24 mouse cellular contexts compared by ENCODE assay signal in the genomic region with DNA sequence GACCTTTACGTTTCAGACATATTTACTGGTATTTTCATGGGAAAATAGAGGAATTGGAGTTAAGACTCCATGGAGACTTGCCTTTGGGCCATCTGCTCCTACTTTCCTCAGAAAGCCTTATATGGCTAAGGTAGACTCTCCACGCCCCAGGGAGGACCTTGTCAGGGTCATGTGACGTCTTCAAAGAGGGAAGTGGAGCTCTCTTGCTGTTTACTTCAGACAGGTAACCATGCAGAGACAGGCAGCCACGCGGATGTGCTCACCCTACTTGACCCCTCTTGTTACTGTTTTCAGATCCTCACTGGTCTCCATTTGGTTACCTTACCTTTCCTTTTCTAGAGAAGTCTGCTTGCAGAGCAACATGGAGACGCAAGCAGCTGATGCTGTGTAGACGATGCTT.
DNase-seq lines count a peak whose midpoint lies in the region; ATAC-seq and TF ChIP-seq lines count a peak whose summit lies in the region.
"Had no signal": no experiment of that assay in that cellular context is flagged by ENCODE, and none has a peak within 500 bp of the region (broad histone marks: within the 10 kb centered on the region; RNA-seq: fewer than 3 reads in every experiment).

No protein-coding gene starts in this region.

- no peak for TF ChIP-seq RAD21 in MEL (IDR thresholded peaks at IDR 0.05; ENCODE audit: low read depth, low read length)

- no peaks in the 10 kb centered on the region for H3K27me3 ChIP-seq in MEL (ENCODE audit: control insufficient read depth in 1 of 2, insufficient read depth in 2 of 2, low read length in 2 of 2)
- no peaks in the 10 kb centered on the region for H3K27me3 ChIP-seq in splenic B cell, adult 2 months (ENCODE audit: control insufficient read depth, insufficient read depth, low read length, poor library complexity, severe bottlenecking)
- H3K27me3 ChIP-seq: Patski had no signal

- peaks cover 0 to 54% of the 10 kb centered on the region in 2 experiments; a peak in 2 of 4 replicates for H3K36me3 ChIP-seq in MEL (ENCODE audit: control insufficient read depth in 1 of 2, insufficient read depth in 2 of 2, low read length in 2 of 2)
- no peaks in the 10 kb centered on the region for H3K36me3 ChIP-seq in splenic B cell, adult 2 months (ENCODE audit: control insufficient read depth, insufficient read depth, low read length, poor library complexity, severe bottlenecking)
- H3K36me3 ChIP-seq: heart, embryonic 13.5 days had no signal

- TF ChIP-seq CTCF in MEL (IDR thresholded peaks at IDR 0.05 in 2 of 3, conservative IDR thresholded peaks at IDR 0.05 in 1 of 3; ENCODE audit: control insufficient read depth in 1 of 3, insufficient read depth in 1 of 3, low read depth in 2 of 3, low read length in 3 of 3, poor library complexity in 1 of 3, severe bottlenecking in 1 of 3): no peak

- TF ChIP-seq EP300 in MEL (IDR thresholded peaks at IDR 0.05; ENCODE audit: low read depth in 1 of 2, low read length in 2 of 2): no peak

- H3K4me3 ChIP-seq in MEL (ENCODE audit: control insufficient read depth in 1 of 2, insufficient read depth in 1 of 2, low read depth in 2 of 2, low read length in 2 of 2): no peak overlapping the region
- H3K4me3 ChIP-seq: forebrain, embryonic 10.5 days; heart, embryonic 13.5 days had no signal

- H3K4me1 ChIP-seq in MEL (ENCODE audit: control insufficient read depth in 1 of 2, insufficient read depth in 2 of 2, low read length in 2 of 2): peaks cover 35 to 79% of the 10 kb centered on the region in 2 experiments
- H3K4me1 ChIP-seq: forebrain, embryonic 10.5 days; heart, embryonic 13.5 days had no signal

- no peak for ATAC-seq in frontal cortex, adult (ENCODE audit: low TSS enrichment)
- ATAC-seq: CD4-positive, CD25-positive, alpha-beta regulatory T cell, adult 4 months; forebrain, embryonic 14.5 days; forebrain, postnatal 0 days; hindbrain, postnatal 0 days; Patski had no signal

- H3K9ac ChIP-seq in MEL (ENCODE audit: control insufficient read depth, low read depth, low read length, poor library complexity, severe bottlenecking): peak overlapping the region; percentile 4; the same call in 1 of the 2 replicates
- H3K9ac ChIP-seq: forebrain, postnatal 0 days; heart, embryonic 13.5 days; hindbrain, embryonic 14.5 days had no signal

- no peaks in the 10 kb centered on the region for H3K9me3 ChIP-seq in MEL (replicated peaks; ENCODE audit: insufficient read depth, low read length)
- H3K9me3 ChIP-seq: forebrain, embryonic 10.5 days; heart, embryonic 13.5 days had no signal

- no peak for TF ChIP-seq POLR2A in MEL (IDR thresholded peaks at IDR 0.05; ENCODE audit: control insufficient read depth in 1 of 2, insufficient read depth in 1 of 2, low read depth in 1 of 2, low read length in 2 of 2, poor library complexity in 1 of 2)

- H3K79me2 ChIP-seq in MEL (ENCODE audit: control insufficient read depth, insufficient read depth, low read length, poor library complexity): no peaks in the 10 kb centered on the region; the same call in 1 of the 2 replicates

- peak; percentile 1 for DNase-seq in lung, postnatal 36 days
- DNase-seq in lung, postnatal 14 days: no peak
- DNase-seq in A20 (ENCODE audit: low read depth, low spot score) (peak; percentile 35), MEL (ENCODE audit: low read depth, low spot score) (no peak)
- DNase-seq in splenic B cell, adult 2 months (ENCODE audit: low read depth, low spot score): peak; percentile 80
- no peak for DNase-seq in urinary bladder, postnatal 36 days (ENCODE audit: low spot score in 2 of 2)
- DNase-seq: adrenal gland, postnatal 10 days; adrenal gland, postnatal 36 days; cerebellum, adult 18-20 months; cerebellum, adult 9-10 months; cerebellum, postnatal 14 days; forebrain, postnatal 0 days; gastrocnemius, postnatal 25 days; heart, adult 18-20 months; heart, postnatal 14 days; heart, postnatal 4 days had no signal

- H3K27ac ChIP-seq in MEL (ENCODE audit: control insufficient read depth, low read depth, low read length): peak overlapping the region; percentile 65
- H3K27ac ChIP-seq: forebrain, embryonic 10.5 days; heart, embryonic 13.5 days; hindbrain, embryonic 14.5 days; hindbrain, postnatal 0 days had no signal

TF ChIP-seq in MEL, 35 proteins besides CTCF, POLR2A, EP300 and RAD21:
- TF ChIP-seq USF2 (IDR thresholded peaks at IDR 0.05; ENCODE audit: borderline replicate concordance in 1 of 2, insufficient read depth in 1 of 2, low read depth in 1 of 2, low read length in 2 of 2) (0 out of 4 replicates have a peak, but pooled peaks of 1 of the 2 experiments have one; percentile 31), ETS1 (IDR thresholded peaks at IDR 0.05; ENCODE audit: low read depth, low read length) (no peak), RCOR1 (IDR thresholded peaks at IDR 0.05; ENCODE audit: low read depth, low read length) (no peak), TBP (IDR thresholded peaks at IDR 0.05; ENCODE audit: low read depth, low read length) (0 out of 2 replicates have a peak, but pooled peaks have one; percentile 20), ELF1 (IDR thresholded peaks at IDR 0.05; ENCODE audit: low read depth, low read length) (no peak), MEF2A (IDR thresholded peaks at IDR 0.05; ENCODE audit: extremely low read depth, insufficient replicate concordance, low read depth, low read length, poor library complexity, severe bottlenecking) (no peak), ZC3H11A (IDR thresholded peaks at IDR 0.05; ENCODE audit: low read depth, low read length) (no peak), CHD2 (IDR thresholded peaks at IDR 0.05; ENCODE audit: low read length) (no peak), GATA1 (IDR thresholded peaks at IDR 0.05; ENCODE audit: low read depth, low read length) (no peak), BHLHE40 (IDR thresholded peaks at IDR 0.05; ENCODE audit: borderline replicate concordance, low read depth, low read length) (no peak), ZMIZ1 (IDR thresholded peaks at IDR 0.05; ENCODE audit: low read depth, low read length) (no peak), MYB (IDR thresholded peaks at IDR 0.05; ENCODE audit: low read depth, low read length) (no peak), E2F4 (IDR thresholded peaks at IDR 0.05; ENCODE audit: borderline replicate concordance, low read depth, low read length) (no peak), USF1 (IDR thresholded peaks at IDR 0.05; ENCODE audit: low read depth, low read length) (peak; percentile 86), TAL1 (IDR thresholded peaks at IDR 0.05; ENCODE audit: low read length) (no peak), KAT2A (conservative IDR thresholded peaks at IDR 0.05; ENCODE audit: low read depth, low read length) (no peak), SMC3 (IDR thresholded peaks at IDR 0.05; ENCODE audit: low read depth, low read length) (no peak), TCF12 (IDR thresholded peaks at IDR 0.05; ENCODE audit: low read depth, low read length) (no peak)

Comparison
In these comparisons a context has a peak if more than half of its experiments do, and no peak if none do; other contexts are left out.
1. DNase-seq: peak in lung, postnatal 36 days (single experiment), A20 (single experiment) and splenic B cell, adult 2 months (single experiment); none in lung, postnatal 14 days (single experiment), MEL (single experiment) and urinary bladder, postnatal 36 days (0 of 2).